Mouse (Mus musculus): ENCODE measurements around the gene Tenm2.

DNA sequence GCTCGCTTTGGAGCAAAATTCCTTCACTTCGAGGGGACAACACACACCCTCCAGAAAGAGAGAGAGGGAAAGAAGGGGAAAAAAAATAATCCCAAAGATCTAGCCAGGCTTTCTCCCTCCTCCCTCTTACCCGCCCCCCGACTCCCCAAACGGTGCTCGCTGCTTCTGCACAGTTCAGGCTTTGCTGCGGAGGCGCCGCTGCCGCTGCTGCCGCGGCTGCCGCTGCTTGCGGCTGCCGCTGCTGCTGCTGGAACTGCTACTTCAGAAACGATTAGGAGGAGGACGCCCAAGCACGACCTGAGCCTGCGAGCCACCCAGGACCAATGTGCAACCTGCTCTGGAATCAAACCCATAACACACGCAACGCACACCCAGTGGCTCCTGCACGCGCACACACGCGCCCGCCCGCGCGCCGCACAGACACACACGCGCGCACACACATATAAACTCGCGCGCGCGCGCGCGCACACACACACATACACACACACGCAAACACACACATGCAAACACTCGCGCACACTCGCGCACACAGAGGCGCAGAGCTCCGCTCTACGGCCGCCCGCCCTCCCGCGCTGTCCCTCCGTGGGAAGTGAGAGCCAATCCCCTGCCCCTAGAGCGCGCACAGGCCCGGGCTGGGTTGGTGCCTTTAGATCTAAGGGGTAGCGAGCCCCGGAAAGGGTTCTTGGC, at the start of gene Tenm2:
- TF ChIP-seq GATA1 (IDR thresholded peaks at IDR 0.05; ENCODE audit: borderline replicate concordance, low read length) (no peak), FLI1 (IDR thresholded peaks at IDR 0.05; ENCODE audit: low read length) (no peak)
